Mouse (Mus musculus): Measurements from ENCODE around the gene 4930513O06Rik. TPM values are rescaled to one million over a fixed set of nuclear protein-coding genes. Genes with fewer than 3 reads are reported as not detected.

The 4930513O06Rik gene
- total RNA-seq (2022): not detected

GRCm38 (mm10) chrX:139085943-139086342 is at the start of gene 4930513O06Rik:
TSS of gene 4930513O06Rik (plus strand) at chrX:139086243.
- DNase-seq (ENCODE audit: low spot score): no peak

GRCm38 (mm10) chrX:139037666-139038065 is 48.4 kb upstream of the 4930513O06Rik start:
- no peak for DNase-seq (ENCODE audit: low spot score)

- DNase-seq (ENCODE audit: low spot score): no peak
These were observed 46.7 kb upstream of the 4930513O06Rik start for GRCm38 (mm10) chrX:139039314-139039713.

GRCm38 (mm10) chrX:139041148-139041547 is 44.9 kb upstream of the 4930513O06Rik start:
- DNase-seq (ENCODE audit: low spot score): no peak

- DNase-seq (ENCODE audit: low spot score): no peak
These were observed 34.1 kb upstream of the 4930513O06Rik start for GRCm38 (mm10) chrX:139051976-139052375.

- DNase-seq (ENCODE audit: low spot score): no peak
These were observed 32.9 kb upstream of the 4930513O06Rik start for GRCm38 (mm10) chrX:139053149-139053548.

- no peak for DNase-seq (ENCODE audit: low spot score)
These were observed 22.0 kb upstream of the 4930513O06Rik start for GRCm38 (mm10) chrX:139064078-139064477.

GRCm38 (mm10) chrX:139078493-139078892 is 7.5 kb upstream of the 4930513O06Rik start:
- DNase-seq (ENCODE audit: low spot score): no peak

GRCm38 (mm10) chrX:139085077-139085476 is 966 bp upstream of the 4930513O06Rik start, which contains the start of gene Serpina7:
TSS of gene Serpina7 (minus strand) at chrX:139085236.
- DNase-seq (ENCODE audit: low spot score): no peak

GRCm38 (mm10) chrX:139097197-139097596 is 11.2 kb downstream of the 4930513O06Rik start:
- DNase-seq (ENCODE audit: low spot score): no peak

GRCm38 (mm10) chrX:139134031-139134430 is 48.0 kb downstream of the 4930513O06Rik start:
- DNase-seq (ENCODE audit: low spot score): peak; percentile 9

Other genes starting within 250 kb of the 4930513O06Rik start
- gene Nrk, start 171.8 kb upstream of the 4930513O06Rik start, total RNA-seq (2022): under 1 TPM; 0.31 to 0.60 (median 0.56) TPM
- not detected for gene Serpina7, start 1.0 kb upstream of the 4930513O06Rik start, total RNA-seq (2022)
- gene 4933428M09Rik, start 93.0 kb downstream of the 4930513O06Rik start, total RNA-seq (2022): not detected
- gene Mum1l1, start 123.8 kb downstream of the 4930513O06Rik start, total RNA-seq (2022): 1 to 10 TPM; 1.7 to 2.9 (median 2.5) TPM
- gene Trap1a, start 247.4 kb downstream of the 4930513O06Rik start, total RNA-seq (2022): not detected

Data from heart, adult 8-10 months (tissue).